Mouse (Mus musculus): ENCODE measurements at regions not wholly inside any gene's neighbourhood (a gene's known extent, or its start where the extent isn't known, plus 50 kb on each side); places are given as distances from the start of the nearest gene placed in this dataset.

DNA sequence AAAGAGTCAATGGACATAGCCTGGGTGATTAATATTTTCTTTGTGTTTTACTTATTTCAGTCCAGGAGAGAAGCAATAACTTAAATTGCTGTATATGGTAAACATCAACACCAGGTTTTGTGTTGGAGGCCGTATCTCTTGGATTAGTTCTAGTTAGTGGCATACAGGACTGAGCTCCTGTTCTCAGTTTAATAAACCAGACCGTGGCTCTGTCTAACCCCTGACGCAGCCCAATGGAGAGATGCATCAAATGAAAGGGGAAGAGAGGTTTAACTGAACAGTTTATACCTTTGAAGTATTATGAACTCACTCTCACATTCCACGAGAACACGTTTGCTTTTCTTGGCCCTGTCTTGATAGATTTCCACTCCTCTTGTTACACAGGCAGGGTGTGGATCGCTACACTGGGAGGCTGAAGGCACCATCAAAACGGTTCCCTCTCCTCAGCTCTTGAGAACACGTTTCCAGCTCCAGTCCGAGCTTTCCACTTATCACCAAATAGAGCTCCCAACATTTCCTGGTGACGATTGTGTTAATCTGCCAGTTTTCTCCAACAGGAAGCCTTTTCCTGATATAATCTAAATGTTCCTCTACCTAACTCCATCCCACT lies 54.0 kb upstream of the Cerkl start:
- DNase-seq (ENCODE audit: extremely low spot score in 1 of 2, low spot score in 2 of 2) = no peak
- intact Hi-C loops (cut with DNase I) = loop anchor here (2.0 to 5.0 kb wide), 2 partner anchors 127 to 756 kb away; partner anchors contain the start of gene Itprid2

- intact Hi-C loops (cut with DNase I) = loop anchor here (2.0 to 5.0 kb wide), 2 partner anchors 126 to 756 kb away; partner anchors contain the start of gene Itprid2
Observed at GRCm38 (mm10) chr2:79511108-79511507, 54.5 kb upstream of the Cerkl start.

GRCm38 (mm10) chr2:79511676-79512323 lies 55.2 kb upstream of the Cerkl start:
- intact Hi-C loops (cut with DNase I) = loop anchor here (1.0 to 5.0 kb wide), 3 partner anchors 126 to 755 kb away; partner anchors contain the start of gene Itprid2
- DNase-seq (ENCODE audit: extremely low spot score in 1 of 2, low spot score in 2 of 2) = peak; percentile 63 to 66

More at GRCm38 (mm10) chr2:79511108-79511507, 54.5 kb upstream of the Cerkl start:
- DNase-seq (ENCODE audit: extremely low spot score in 1 of 2, low spot score in 2 of 2) = no peak

DNA sequence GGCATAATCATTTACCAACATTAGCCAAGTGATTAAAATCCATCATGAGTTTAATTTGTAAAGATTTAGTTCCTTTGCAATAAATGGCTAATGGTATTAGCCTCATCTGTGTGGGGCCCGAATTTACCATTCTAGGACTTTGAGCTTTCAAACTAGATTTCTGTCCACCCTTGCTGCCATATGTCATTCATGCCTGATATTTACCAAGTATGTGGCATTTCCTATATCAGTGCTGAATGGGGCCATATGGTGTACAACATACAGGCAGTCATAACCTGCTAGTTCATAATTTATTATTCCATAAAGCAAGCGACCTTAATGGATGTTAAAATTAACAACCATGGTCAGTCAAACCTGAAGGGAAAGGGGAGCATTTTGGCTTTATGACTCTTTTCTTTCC lies 55.8 kb upstream of the Cerkl start:
- DNase-seq (ENCODE audit: extremely low spot score in 1 of 2, low spot score in 2 of 2) = no peak
- intact Hi-C loops (cut with DNase I) = loop anchor here (1.0 to 5.0 kb wide), 2 partner anchors 125 to 262 kb away; partner anchors contain the start of gene Itprid2

DNA sequence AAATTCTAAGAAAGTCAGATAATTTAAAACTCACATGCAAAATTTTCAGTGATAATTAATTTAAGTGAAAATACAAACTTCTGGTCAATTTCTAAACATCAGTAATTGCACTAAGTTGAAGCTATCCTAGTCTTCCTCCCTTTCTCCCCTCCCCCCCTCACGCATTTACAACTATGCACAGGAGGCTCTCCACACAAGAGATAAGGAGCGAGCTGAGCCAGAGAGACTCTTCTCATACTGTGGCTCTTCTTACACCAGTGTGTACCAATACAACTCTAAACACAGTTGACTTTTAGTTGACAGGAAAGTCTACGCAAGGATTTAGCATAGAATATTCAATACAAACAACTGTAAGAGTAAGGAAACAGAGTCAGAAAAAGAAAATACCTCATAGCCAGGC lies 57.1 kb upstream of the Cerkl start:
- intact Hi-C loops (cut with DNase I) = loop anchor here (5.0 kb wide), 1 partner anchor 124 kb away; the partner anchor contains the start of gene Itprid2
- no peak for DNase-seq (ENCODE audit: extremely low spot score in 1 of 2, low spot score in 2 of 2)

DNA sequence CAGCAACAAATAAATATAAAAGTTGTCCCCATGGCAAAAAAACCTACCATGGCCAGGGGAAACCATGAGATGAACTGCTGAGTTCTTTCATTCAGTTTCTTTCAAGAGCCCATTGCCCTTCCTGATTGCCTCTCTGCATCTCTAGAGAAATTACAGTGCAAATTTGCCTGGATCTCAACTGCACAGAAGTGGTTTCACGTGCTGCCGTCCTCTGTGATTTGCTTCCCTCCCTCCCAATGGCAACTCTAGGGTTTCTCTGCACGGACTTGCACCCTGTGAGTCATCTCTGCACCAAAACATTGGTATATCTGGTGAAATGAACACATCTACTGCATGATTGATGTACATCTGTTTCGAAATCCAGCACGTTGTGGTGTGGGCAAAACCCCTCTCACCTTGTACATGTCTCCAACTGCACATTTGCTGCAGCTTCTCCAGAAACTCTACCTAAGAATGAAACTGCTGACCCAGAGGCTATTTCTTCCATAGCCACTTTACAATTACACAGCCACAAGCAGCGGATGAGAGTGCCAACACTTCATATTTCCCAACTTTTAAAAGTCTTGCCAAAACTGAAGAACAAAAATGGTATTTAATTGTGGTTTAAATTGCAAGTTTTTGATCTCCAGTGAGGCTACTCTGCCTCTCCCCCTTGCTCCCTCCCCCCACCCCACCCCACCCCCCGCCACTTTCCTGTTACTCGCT lies 61.6 kb upstream of the Cerkl start:
- no peak for DNase-seq (ENCODE audit: extremely low spot score in 1 of 2, low spot score in 2 of 2)
- intact Hi-C loops (cut with DNase I) = no loop called here

- no peak for DNase-seq (ENCODE audit: extremely low spot score in 1 of 2, low spot score in 2 of 2)
- intact Hi-C loops (cut with DNase I) = no loop called here
Observed at GRCm38 (mm10) chr2:79519799-79520449, 63.3 kb upstream of the Cerkl start.

GRCm38 (mm10) chr2:79523441-79523840 lies 66.9 kb upstream of the Cerkl start:
- DNase-seq (ENCODE audit: extremely low spot score in 1 of 2, low spot score in 2 of 2) = no peak
- intact Hi-C loops (cut with DNase I) = no loop called here

DNA sequence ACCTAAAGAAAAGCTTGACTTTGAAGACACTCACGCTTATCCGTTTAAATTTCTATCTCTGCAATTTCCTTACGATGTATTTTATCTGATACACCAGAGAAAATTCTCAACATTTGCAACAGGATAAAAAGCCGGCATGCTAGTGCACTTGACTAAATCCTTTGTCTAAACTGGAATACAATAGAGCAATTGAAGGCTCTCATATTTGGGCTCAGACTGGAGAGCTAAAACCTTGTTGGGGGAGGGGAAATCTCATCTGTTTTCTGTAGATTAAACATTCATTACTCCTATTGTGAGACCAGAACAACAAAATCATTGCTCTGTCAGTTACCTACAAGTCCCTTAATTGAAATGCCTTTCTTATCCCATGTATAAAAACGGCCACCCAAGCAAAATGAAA lies 70.9 kb upstream of the Cerkl start:
- intact Hi-C loops (cut with DNase I) = loop anchor here (5.0 kb wide), 1 partner anchor 110 kb away; the partner anchor contains the start of gene Itprid2
- DNase-seq (ENCODE audit: extremely low spot score in 1 of 2, low spot score in 2 of 2) = no peak

GRCm38 (mm10) chr2:79528347-79528990 lies 71.9 kb upstream of the Cerkl start:
- DNase-seq (ENCODE audit: extremely low spot score in 1 of 2, low spot score in 2 of 2) = no peak
- intact Hi-C loops (cut with DNase I) = loop anchor here (5.0 kb wide), 1 partner anchor 109 kb away; the partner anchor contains the start of gene Itprid2

- DNase-seq (ENCODE audit: extremely low spot score in 1 of 2, low spot score in 2 of 2) = no peak
- intact Hi-C loops (cut with DNase I) = loop anchor here (5.0 kb wide), 1 partner anchor 108 kb away; the partner anchor contains the start of gene Itprid2
Observed at GRCm38 (mm10) chr2:79529185-79529584, 72.6 kb upstream of the Cerkl start.

DNA sequence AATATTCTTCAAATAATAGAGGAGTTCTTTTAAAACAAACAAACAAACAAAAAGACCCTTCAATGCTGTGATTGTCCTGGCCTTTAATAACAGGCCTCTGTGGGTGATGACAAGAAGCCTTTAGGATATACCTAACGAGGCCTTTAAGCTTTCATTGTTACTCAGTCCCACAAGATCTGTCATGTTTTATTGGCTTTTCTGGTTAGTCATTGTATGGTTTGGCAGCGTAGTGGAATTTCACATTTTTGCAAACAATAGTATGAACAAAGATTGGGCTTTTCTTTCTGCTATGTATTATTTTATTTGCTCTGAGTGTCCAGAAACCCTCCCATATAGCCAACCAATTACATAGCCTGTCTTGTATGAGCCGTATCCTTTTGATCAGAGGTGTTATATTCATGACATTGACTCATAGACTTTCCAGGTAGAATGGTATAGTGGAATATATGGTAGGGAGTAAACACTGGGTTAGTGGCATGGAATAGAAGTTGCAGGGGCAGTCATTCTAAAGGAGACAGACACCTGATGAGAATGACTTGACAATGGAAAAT lies 76.1 kb upstream of the Cerkl start:
- no peak for DNase-seq (ENCODE audit: extremely low spot score in 1 of 2, low spot score in 2 of 2)
- intact Hi-C loops (cut with DNase I) = no loop called here

DNA sequence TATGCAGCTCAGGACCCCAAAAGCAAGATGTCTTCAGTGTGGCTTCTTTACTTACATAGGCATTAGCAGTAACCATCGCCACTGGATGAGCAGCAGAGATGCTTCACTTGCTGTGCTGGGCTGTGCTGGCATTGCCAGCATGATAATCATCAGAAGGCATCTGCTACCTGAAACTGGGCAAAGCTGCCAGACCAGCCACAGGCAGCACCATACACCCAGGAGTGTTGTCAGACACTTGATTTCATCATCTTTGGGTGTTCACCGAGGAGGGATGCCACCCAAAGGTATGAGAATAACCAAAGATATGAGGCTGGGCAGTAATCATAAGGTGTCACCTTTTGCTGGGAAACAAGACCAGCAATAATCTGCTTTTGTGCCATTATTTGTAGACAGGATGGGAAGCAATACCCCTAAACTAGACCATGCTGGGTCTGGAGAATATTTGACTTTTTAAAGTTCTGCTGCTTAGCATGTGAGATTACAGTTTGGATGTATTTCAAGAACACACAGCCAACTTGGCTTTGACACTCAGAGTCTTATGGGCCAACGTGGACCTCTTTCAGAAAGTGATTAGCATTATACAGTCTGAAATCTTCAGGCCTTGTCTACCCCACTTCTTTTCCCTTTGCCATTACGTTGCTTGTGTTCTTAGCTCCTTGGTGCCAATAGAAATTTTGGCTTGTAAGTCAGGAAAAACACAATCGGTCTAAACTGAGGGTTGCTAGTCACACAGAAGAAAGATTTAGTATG lies 80.7 kb upstream of the Cerkl start:
- intact Hi-C loops (cut with DNase I) = no loop called here
- DNase-seq (ENCODE audit: extremely low spot score in 1 of 2, low spot score in 2 of 2) = no peak

DNA sequence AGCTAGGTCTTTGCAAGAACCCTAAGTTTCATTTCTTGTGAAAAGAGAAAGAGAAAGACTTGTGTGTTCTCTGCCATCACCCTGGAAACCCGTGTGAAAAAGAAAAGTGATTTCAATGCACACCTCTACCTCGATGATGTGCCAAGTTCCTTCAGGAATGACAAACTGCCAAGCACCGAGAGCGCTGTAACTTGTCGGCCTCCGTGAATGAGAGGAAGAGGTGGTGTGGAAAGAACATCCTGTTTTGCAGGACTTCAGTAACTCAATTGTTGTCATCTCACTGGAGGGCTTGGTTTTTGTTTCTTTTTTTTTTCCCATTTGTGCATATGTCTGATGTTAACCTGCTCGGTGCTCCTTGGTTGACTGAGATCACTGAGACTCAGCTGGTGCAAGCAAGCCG lies 83.8 kb upstream of the Cerkl start:
- peak in 1 of 2 experiments; percentile 12 for DNase-seq (ENCODE audit: extremely low spot score in 1 of 2, low spot score in 2 of 2)
- intact Hi-C loops (cut with DNase I) = no loop called here

DNA sequence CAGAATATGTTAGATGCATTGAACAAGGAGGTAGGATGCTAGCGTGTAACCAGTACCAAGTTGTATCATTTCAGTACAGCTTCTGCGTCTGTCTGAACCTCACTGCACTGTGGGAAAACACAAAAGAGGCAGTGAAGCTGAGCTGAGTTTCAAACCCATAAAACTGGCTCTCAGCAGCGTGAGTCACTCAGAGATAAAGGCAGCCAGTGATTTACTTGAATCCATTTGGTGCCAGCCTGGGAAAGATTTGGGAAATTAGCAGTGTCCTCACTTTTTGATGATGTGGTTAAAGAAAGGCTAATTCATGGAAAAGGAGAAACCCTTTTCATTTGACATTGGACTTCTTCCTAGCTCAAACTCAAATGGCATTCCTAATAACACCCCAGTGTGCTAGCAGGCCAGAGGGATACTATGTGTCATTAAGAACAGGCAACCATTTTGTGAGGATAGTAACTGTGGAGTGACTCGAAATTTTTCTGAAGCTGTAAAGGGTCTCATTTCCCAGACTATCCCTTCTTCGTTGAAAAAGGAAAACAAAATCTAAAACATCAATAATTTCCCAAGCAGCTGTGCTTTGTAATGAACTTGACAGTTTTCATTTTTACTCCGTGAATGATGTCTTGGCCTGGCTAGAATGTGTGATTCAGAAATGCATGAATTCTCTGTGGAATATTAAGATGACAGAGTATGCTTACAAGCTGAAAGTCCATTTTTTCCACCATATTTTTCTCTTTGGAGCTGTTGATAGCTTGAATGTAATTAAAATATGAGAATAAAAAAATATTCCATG lies 85.8 kb upstream of the Cerkl start:
- DNase-seq (ENCODE audit: extremely low spot score in 1 of 2, low spot score in 2 of 2) = peak in 1 of 2 experiments; percentile 20
- intact Hi-C loops (cut with DNase I) = no loop called here

DNA sequence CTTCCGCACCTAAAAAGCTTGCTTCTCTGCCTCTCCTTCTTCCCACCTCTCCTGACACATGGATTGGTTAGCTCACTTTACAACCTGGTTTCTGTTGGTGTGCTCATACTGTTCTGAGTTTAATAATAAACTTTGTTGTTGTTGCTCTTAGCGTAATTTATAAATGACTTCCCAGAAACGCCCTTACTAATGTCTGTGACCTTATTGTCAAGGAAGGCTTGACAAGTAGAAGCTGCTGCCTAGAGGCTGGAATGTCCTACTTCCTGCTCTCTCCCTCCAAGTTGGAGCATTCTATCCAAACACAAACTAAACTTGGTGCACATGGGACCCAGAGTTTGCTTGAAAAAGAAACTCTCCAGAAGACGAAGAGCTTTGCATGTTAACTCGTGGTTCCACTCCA lies 86.9 kb upstream of the Cerkl start:
- no peak for DNase-seq (ENCODE audit: extremely low spot score in 1 of 2, low spot score in 2 of 2)
- intact Hi-C loops (cut with DNase I) = no loop called here

All from left cerebral cortex, postnatal 10 days (tissue).